In genomic region chr13:58034985-58035384, GRCm38 (mm10) we compare ENCODE assay signal across 14 mouse cellular contexts.
DNase-seq lines count a peak whose midpoint lies in the region; ATAC-seq and TF ChIP-seq lines count a peak whose summit lies in the region.
"Had no signal": no experiment of that assay in that cellular context is flagged by ENCODE, and none has a peak within 500 bp of the region (broad histone marks: within the 10 kb centered on the region; RNA-seq: fewer than 3 reads in every experiment).

No protein-coding gene starts in this region.

- no peak overlapping the region for H3K9ac ChIP-seq in heart, embryonic 15.5 days
- H3K9ac ChIP-seq in heart, embryonic 12.5 days, result no peak overlapping the region
- H3K9ac ChIP-seq: forebrain, embryonic 15.5 days; limb, embryonic 15.5 days; midbrain, embryonic 13.5 days had no signal

- TF ChIP-seq CTCF in layer of hippocampus, adult 2 months (conservative IDR thresholded peaks at IDR 0.05), result peak; percentile 61

- peak overlapping the region; percentile 84 for H3K27ac ChIP-seq in heart, embryonic 15.5 days
- H3K27ac ChIP-seq in heart, embryonic 12.5 days (ENCODE audit: poor library complexity, severe bottlenecking), result no peak overlapping the region; the same call in 1 of the 2 replicates
- peak overlapping the region; percentile 32 for H3K27ac ChIP-seq in layer of hippocampus, adult 2 months
- H3K27ac ChIP-seq: forebrain, embryonic 15.5 days; hindbrain, embryonic 10.5 days; limb, embryonic 15.5 days; midbrain, embryonic 13.5 days had no signal

- ATAC-seq in CD4-positive, CD25-positive, alpha-beta regulatory T cell, adult 4 months, result no peak
- no peak for ATAC-seq in heart, embryonic 15.5 days (replicated peaks; ENCODE audit: insufficient number of reproducible peaks, insufficient read depth, low FRiP score, low read depth)
- ATAC-seq in heart, embryonic 12.5 days (ENCODE audit: insufficient number of reproducible peaks, low FRiP score), result no peak
- ATAC-seq: forebrain, embryonic 15.5 days; midbrain, embryonic 13.5 days had no signal

- H3K4me3 ChIP-seq in heart, embryonic 15.5 days, result no peak overlapping the region
- no peak overlapping the region for H3K4me3 ChIP-seq in heart, embryonic 12.5 days
- H3K4me3 ChIP-seq in layer of hippocampus, adult 2 months, result no peak overlapping the region
- H3K4me3 ChIP-seq: erythroblast, embryonic 14.5 days; forebrain, embryonic 15.5 days; hindbrain, embryonic 10.5 days; limb, embryonic 15.5 days; midbrain, embryonic 13.5 days had no signal

- H3K27me3 ChIP-seq in heart, embryonic 15.5 days, result no peaks in the 10 kb centered on the region
- no peaks in the 10 kb centered on the region for H3K27me3 ChIP-seq in heart, embryonic 12.5 days (replicated peaks)
- H3K27me3 ChIP-seq: forebrain, embryonic 15.5 days; limb, embryonic 15.5 days; midbrain, embryonic 13.5 days had no signal

- peak; percentile 10 for DNase-seq in CD4-positive, CD25-positive, alpha-beta regulatory T cell, adult 2 months (ENCODE audit: low read depth, low spot score)
- DNase-seq in layer of hippocampus, adult 2 months (ENCODE audit: low spot score in 2 of 2), result no peak
- no peak for DNase-seq in layer of hippocampus, adult 9-10 months (ENCODE audit: low spot score)
- DNase-seq in lung, postnatal 36 days, result peak; percentile 15
- DNase-seq in lung, postnatal 14 days, result no peak
- DNase-seq: thymus, postnatal 25 days had no signal

- H3K4me2 ChIP-seq in heart, embryonic 15.5 days, result no peak overlapping the region
- no peak overlapping the region for H3K4me2 ChIP-seq in heart, embryonic 12.5 days
- H3K4me2 ChIP-seq: forebrain, embryonic 15.5 days; limb, embryonic 15.5 days; midbrain, embryonic 13.5 days had no signal

- WGBS in heart, embryonic 15.5 days, result 94% methylated on average over 3 of the region's 3 CpGs
- 89% methylated on average over 3 of the region's 3 CpGs for WGBS in heart, embryonic 12.5 days

- peaks cover 4% of the 10 kb centered on the region; the same call in 1 of the 2 replicates for H3K36me3 ChIP-seq in heart, embryonic 15.5 days
- no peaks in the 10 kb centered on the region; the same call in 1 of the 2 replicates for H3K36me3 ChIP-seq in heart, embryonic 12.5 days
- H3K36me3 ChIP-seq: forebrain, embryonic 15.5 days; hindbrain, embryonic 10.5 days had no signal

- H3K9me3 ChIP-seq in heart, embryonic 15.5 days (replicated peaks), result no peaks in the 10 kb centered on the region
- peaks cover 4% of the 10 kb centered on the region; the same call in 1 of the 2 replicates for H3K9me3 ChIP-seq in heart, embryonic 12.5 days (replicated peaks)
- H3K9me3 ChIP-seq: forebrain, embryonic 15.5 days; hindbrain, embryonic 10.5 days; limb, embryonic 15.5 days; midbrain, embryonic 13.5 days had no signal

- H3K4me1 ChIP-seq in heart, embryonic 15.5 days (replicated peaks), result peaks cover 22% of the 10 kb centered on the region
- peaks cover 12% of the 10 kb centered on the region for H3K4me1 ChIP-seq in heart, embryonic 12.5 days (replicated peaks)
- H3K4me1 ChIP-seq: forebrain, embryonic 15.5 days; hindbrain, embryonic 10.5 days; midbrain, embryonic 13.5 days had no signal

Comparison
In these comparisons a context has a peak if more than half of its experiments do, and no peak if none do; other contexts are left out.
1. DNase-seq: peak in CD4-positive, CD25-positive, alpha-beta regulatory T cell, adult 2 months (single experiment) and lung, postnatal 36 days (single experiment); none in layer of hippocampus, adult 2 months (0 of 2), layer of hippocampus, adult 9-10 months (single experiment) and lung, postnatal 14 days (single experiment).